Mouse (Mus musculus) embryonic facial prominence, embryonic 14.5 days (tissue): ENCODE measurements at regions not wholly inside any gene's neighbourhood (a gene's known extent, or its start where the extent isn't known, plus 50 kb on each side); places are given as distances from the start of the nearest gene placed in this dataset.

ENCODE experiments used
- ATAC-seq: fragments of 200-750 bp; cut with Nextera tagmentation; 2 replicates; pipeline ENCODE4 v1.8.0; 2017; ENCODE audit warnings: low read depth, moderate number of reproducible peaks, moderate TSS enrichment
- DNase-seq: peaks from one replicate; pipeline ENCODE4 v3.0.0-alpha.2; 2015; ENCODE audit warnings: low spot score
- H3K27ac ChIP-seq: fragments of 300-500 bp; sonication (generic); replicated peaks from 2 replicates; pipeline ENCODE4 v1.5.1; 2014; ENCODE audit warnings: low read depth, mild to moderate bottlenecking, low read length, moderate library complexity
- H3K27me3 ChIP-seq: fragments of 300-500 bp; sonication (generic); replicated peaks from 2 replicates; pipeline ENCODE4 v1.6.1; 2014; ENCODE audit warnings: low read length; ENCODE audit not compliant: control insufficient read depth, insufficient read depth
- H3K36me3 ChIP-seq: fragments of 300-500 bp; sonication (generic); 2 replicates; pipeline ENCODE4 v1.6.1; 2014; ENCODE audit warnings: low read length, mixed read lengths; ENCODE audit not compliant: control insufficient read depth, insufficient read depth
- H3K4me1 ChIP-seq: fragments of 300-500 bp; sonication (generic); 2 replicates; pipeline ENCODE4 v1.6.1; 2014; ENCODE audit warnings: antibody characterized with exemption, low read length; ENCODE audit not compliant: control insufficient read depth, insufficient read depth
- H3K4me2 ChIP-seq: fragments of 300-500 bp; sonication (generic); 2 replicates; pipeline ENCODE4 v1.6.1; 2014; ENCODE audit warnings: low read depth, mild to moderate bottlenecking, low read length, moderate library complexity, mixed read lengths
- H3K4me3 ChIP-seq: fragments of 300-500 bp; sonication (generic); 2 replicates; pipeline ENCODE4 v1.5.1; 2014; ENCODE audit warnings: low read depth, mild to moderate bottlenecking, low read length
- H3K9ac ChIP-seq: fragments of 300-500 bp; sonication (generic); 2 replicates; pipeline ENCODE4 v1.6.1; 2014; ENCODE audit warnings: low read depth, mild to moderate bottlenecking, low read length, moderate library complexity, mixed read lengths
- H3K9me3 ChIP-seq: fragments of 300-500 bp; sonication (generic); 2 replicates; pipeline ENCODE4 v1.6.1; 2016; ENCODE audit warnings: low read length; ENCODE audit not compliant: control insufficient read depth
- WGBS: fragments of 180-500 bp; shearing (Covaris S2); extraction: QIAGEN DNeasy Blood & Tissue Kit; methylation state at CpG from one replicate; pipeline ENCODE4 v1.1.7; 2014; 5-methylcytosine and 5-hydroxymethylcytosine counted together

DNA sequence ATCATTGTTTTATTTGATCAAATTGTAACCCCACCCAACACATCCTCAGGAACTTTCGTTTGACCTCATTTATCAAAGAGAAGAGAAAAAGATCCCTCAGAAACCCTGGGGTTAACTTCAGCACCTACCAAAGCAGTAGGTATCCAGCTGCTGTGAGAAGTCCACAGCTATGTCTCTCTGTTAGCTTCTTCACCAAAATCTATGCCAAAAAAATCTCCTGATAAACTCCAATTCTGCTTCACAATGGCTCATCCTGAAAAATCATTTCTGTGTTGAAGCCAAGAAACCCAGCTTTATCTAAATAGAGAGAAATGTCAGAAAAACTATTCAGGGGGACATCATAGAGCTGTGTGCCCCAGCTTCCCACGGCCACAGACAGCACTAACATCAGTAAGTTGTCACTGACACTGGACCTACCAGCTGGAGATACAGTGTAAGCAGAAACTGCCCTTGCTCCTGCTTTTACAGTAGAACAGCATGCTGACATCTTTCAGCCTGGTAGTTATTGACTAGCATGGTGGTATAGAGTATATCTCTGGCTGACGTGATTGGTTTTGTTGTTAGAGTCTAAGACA is 146.4 kb downstream of the Rchy1 start:
- Histone ChIP-seq H3K27me3 (no peaks in the 10 kb centered on the region), H3K4me3 (no peak overlapping the region), H3K9me3 (no peaks in the 10 kb centered on the region), H3K9ac (no peak overlapping the region), H3K36me3 (no peaks in the 10 kb centered on the region), H3K4me1 (no peaks in the 10 kb centered on the region), H3K4me2 (no peak overlapping the region), H3K27ac (no peak overlapping the region)
- ATAC-seq, result no peak
- DNase-seq, result no peak
- 78% methylated on average over 3 of the region's 3 CpGs for WGBS

DNA sequence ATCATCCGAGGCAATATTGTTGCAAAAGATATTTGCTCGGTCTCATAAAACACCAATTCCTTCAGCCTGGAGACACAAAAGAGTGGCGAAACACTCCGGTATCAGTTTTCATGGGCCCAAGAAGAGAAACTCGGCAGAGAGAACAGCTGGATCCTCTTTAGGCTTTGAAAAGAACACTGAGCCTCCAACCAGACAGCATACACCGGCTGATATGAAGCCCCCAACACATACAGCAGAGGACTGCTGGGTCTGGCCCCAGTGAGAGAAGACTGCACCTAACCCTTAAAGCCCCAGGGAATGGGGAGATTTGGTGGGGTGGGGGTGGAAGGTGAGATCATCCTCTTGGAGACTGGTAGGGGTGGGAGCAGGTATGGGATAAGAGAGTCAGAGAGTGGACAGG is 147.9 kb downstream of the Rchy1 start:
- Histone ChIP-seq H3K27me3 (no peaks in the 10 kb centered on the region), H3K4me1 (no peaks in the 10 kb centered on the region), H3K4me3 (no peak overlapping the region), H3K4me2 (no peak overlapping the region), H3K36me3 (no peaks in the 10 kb centered on the region), H3K9ac (no peak overlapping the region), H3K9me3 (no peaks in the 10 kb centered on the region), H3K27ac (no peak overlapping the region)
- DNase-seq, result peak; percentile 44
- 49% methylated on average over 6 of the region's 6 CpGs for WGBS
- no peak for ATAC-seq

DNA sequence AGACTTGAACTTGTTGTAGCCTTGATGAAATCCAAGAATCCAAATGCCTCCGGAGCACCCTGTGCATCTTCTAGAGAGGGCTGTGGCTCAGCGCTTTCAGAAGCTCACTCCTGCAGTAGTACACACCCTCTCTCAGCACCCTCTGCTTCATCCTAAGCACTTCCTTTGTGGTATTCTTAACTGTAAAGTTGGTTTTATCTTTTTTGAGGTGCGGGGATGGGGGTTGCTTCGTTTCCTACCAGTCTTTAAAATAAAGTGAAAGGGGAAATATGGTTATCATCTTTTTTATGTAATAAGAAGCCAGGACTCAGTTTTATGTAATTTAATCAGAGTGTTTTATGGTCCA is 148.5 kb downstream of the Rchy1 start:
- Histone ChIP-seq H3K9ac (no peak overlapping the region), H3K27me3 (no peaks in the 10 kb centered on the region), H3K27ac (no peak overlapping the region), H3K4me3 (no peak overlapping the region), H3K4me1 (no peaks in the 10 kb centered on the region), H3K4me2 (no peak overlapping the region), H3K9me3 (no peaks in the 10 kb centered on the region), H3K36me3 (no peaks in the 10 kb centered on the region)
- ATAC-seq (no peak), DNase-seq (no peak)
- WGBS, result 63% methylated on average over 4 of the region's 4 CpGs

DNA sequence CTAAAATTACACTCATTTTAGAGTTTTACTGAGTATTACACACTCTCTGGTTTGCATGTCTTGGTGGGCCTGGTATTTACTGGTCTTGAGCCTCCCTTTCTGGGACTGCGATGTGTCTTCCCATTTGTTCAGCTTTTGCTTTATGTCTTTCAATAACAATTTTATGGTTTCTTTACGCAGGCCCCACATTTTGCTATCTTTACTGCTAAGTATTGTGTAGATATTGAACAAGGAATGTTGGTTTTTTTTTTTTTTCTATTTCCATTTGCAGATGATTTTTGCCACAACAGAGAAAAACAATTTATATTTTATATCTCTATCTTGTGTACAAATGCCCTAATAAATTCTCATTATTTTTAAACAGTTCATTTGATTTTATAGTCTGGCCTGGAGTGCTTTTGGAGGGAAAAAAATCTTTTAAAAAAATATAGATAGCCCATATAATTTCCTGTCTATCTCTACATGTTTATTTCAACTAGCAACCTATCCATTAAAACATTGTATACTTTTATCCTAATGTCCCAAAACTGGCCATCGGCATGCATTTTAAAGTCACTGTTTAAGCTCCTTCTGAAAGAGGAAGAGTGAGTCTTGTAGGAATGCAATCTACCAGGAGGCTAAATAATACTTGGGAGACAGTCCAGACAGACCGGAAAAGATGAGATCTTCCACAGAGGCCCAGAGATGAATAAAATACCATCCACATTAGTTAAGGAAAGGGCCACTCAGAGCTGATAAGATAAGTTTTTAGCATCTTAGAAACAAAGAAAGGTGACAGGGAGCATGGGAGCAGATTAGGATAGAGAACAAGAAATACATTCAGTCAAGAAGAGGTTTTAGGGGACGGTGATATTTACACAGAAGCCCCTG is 149.1 kb downstream of the Rchy1 start:
- H3K36me3 ChIP-seq, result no peaks in the 10 kb centered on the region
- H3K4me2 ChIP-seq, result no peak overlapping the region
- DNase-seq, result no peak
- no peak overlapping the region for H3K27ac ChIP-seq
- H3K9ac ChIP-seq, result no peak overlapping the region
- no peak for ATAC-seq
- no peaks in the 10 kb centered on the region for H3K27me3 ChIP-seq
- whole genome bisulfite sequencing, result 80% methylated on average over 5 of the region's 5 CpGs
- H3K4me3 ChIP-seq, result no peak overlapping the region
- no peaks in the 10 kb centered on the region for H3K9me3 ChIP-seq
- no peaks in the 10 kb centered on the region for H3K4me1 ChIP-seq

DNA sequence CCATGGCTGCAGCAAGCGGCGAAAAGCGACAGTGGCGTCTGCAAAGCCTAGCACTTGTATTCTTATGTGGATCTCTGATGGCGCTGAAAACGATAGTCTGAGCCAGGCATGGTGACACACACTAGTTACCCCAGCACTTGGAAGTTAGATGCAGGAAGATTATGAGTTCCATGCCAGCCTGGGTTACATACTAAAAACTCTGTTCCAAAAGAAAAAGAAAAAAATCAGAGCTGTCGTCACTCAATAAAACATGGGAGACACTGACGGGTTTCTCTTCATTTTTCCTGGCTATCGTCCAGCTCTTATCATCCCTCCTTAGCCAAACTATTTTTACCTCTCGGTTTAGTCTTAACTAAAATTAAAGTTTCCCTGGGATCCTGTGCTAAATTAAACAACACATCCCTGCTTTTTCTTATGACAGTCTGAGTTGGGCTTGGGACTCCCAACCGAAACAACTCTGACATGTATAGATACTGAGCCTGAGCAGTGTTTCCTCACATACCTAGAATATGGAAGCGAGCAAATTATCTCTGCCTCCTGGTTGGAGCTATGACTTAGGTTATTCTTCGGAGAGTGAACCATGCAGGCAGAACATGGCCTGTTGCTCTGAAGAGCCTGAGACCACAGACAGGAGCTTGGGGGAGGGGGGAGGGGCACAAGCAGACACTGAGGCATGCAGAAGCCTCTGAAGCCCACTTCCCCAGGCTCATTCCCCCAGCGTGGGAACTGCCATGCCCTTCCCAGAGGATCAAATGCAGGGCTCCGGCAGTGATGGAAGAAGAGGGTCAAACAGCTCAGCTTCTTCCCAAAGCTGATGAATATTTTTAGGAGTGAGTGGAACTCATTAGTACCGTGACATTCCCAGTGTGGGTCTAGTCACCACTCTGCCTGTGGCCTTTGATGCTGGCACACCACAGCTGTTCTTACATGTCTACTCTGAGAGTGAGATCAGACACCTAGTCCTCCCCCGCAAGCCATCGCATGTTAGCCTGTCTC is 155.5 kb downstream of the Rchy1 start:
- no peak overlapping the region for H3K4me2 ChIP-seq

DNA sequence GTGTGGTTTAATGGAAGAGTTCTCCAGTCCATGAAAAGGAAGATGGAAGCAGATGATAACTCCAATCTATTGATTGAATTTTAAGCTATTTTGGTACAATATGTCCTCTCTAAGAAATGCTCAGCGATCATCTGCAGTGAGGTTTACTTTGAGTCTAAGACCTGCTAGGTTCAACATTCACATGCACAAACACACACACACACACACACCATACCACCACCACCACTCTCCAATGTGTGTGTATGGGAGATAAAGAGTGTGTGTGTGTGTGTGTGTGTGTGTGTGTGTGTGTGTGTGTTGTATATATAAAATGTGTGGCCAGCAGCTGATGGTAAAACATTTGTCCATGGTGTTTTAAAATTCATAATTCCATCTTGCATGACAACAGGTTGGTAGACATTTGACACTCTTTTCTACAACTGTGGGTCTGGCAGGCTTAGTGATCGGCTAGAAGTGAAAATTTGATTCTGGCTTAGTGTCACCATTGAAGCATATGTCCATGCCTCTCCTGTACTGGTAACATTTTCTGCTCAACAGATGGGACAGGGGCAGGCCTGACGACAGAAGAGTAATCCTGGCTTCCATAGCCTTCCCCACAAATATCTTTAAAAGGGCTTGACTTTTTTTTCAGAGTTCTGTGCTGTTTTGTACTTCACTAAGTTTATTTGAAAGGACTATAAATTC is 161.4 kb downstream of the Rchy1 start:
- 80% methylated on average over 3 of the region's 3 CpGs for WGBS
- Histone ChIP-seq H3K4me2 (no peak overlapping the region), H3K36me3 (no peaks in the 10 kb centered on the region), H3K4me1 (no peaks in the 10 kb centered on the region), H3K4me3 (no peak overlapping the region), H3K27ac (no peak overlapping the region), H3K27me3 (no peaks in the 10 kb centered on the region), H3K9ac (no peak overlapping the region), H3K9me3 (no peaks in the 10 kb centered on the region)
- ATAC-seq (no peak; the same call in 1 of the 2 replicates), DNase-seq (peak; percentile 34)

More for the DNA sequence above, 155.5 kb downstream of the Rchy1 start:
- H3K9ac ChIP-seq, result no peak overlapping the region
- DNase-seq (peak; percentile 85), ATAC-seq (peak; percentile 93)
- H3K4me3 ChIP-seq, result no peak overlapping the region
- 55% methylated on average over 18 of the region's 18 CpGs for WGBS
- H3K27ac ChIP-seq, result no peak overlapping the region
- no peaks in the 10 kb centered on the region for H3K27me3 ChIP-seq
- H3K9me3 ChIP-seq, result no peaks in the 10 kb centered on the region
- H3K4me1 ChIP-seq, result peaks cover 9% of the 10 kb centered on the region; the same call in 1 of the 2 replicates
- H3K36me3 ChIP-seq, result no peaks in the 10 kb centered on the region

DNA sequence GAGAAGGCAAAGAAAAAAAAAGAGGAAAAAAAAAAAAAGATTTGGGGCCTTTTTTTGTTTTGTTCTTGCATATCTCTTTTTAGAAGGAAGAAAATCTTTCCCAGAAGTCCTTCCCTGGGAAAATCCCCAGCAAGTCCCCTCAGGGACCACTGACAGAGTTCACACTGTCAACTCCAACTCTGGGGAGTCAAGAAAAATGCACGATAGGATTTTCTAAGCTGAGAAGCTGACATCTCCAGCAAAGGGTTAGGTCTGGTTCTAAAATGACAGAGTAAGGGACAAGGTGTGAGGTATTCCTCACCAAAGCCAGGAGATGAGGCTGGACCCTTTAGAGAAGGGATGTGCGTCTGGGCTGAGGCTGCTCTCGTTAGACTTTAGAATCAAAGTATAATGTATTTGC is 165.5 kb downstream of the Rchy1 start:
- DNase-seq, result no peak
- H3K4me2 ChIP-seq, result no peak overlapping the region
- H3K9ac ChIP-seq, result no peak overlapping the region
- ATAC-seq, result no peak
- no peaks in the 10 kb centered on the region for H3K36me3 ChIP-seq
- no peaks in the 10 kb centered on the region for H3K9me3 ChIP-seq
- no peak overlapping the region for H3K4me3 ChIP-seq
- WGBS, result 74% methylated on average over 3 of the region's 3 CpGs
- no peaks in the 10 kb centered on the region for H3K27me3 ChIP-seq
- H3K4me1 ChIP-seq, result no peaks in the 10 kb centered on the region
- no peak overlapping the region for H3K27ac ChIP-seq

DNA sequence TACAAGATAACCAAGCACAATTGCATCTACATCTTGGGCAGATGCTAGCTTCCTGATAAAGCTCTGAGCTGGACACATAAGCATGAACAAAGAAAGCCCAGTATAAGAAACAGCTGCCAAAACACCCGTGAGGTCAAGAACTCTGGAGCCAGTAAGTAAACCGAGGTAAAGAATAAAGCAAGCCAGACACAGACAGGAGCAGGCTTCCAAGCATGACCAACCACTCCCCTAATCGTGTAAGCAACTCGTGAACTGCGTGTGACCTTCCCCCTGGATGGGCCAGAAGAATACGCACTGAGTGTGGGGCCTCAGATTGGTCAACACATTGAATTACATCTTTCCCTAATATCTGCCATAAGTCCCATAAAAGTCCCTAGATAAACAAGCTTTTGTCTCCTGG is 170.1 kb downstream of the Rchy1 start:
- Histone ChIP-seq H3K36me3 (no peaks in the 10 kb centered on the region), H3K27ac (no peak overlapping the region), H3K4me3 (no peak overlapping the region), H3K9me3 (no peaks in the 10 kb centered on the region), H3K4me2 (no peak overlapping the region), H3K9ac (no peak overlapping the region), H3K27me3 (no peaks in the 10 kb centered on the region), H3K4me1 (peaks cover 6% of the 10 kb centered on the region; the same call in 1 of the 2 replicates)
- DNase-seq (no peak), ATAC-seq (no peak)
- 45% methylated on average over 6 of the region's 6 CpGs for WGBS
